Mouse (Mus musculus) small intestine, adult 2 months (tissue): Measurements from ENCODE around the gene Cda.

Experiments
- CTCF ChIP-seq: fragments of 200-500 bp; IDR thresholded peaks from 2 replicates; pipeline ENCODE4 v1.5.1; 2012; ENCODE audit warnings: low read depth, mild to moderate bottlenecking, control low read depth, inconsistent platforms, low read length, moderate library complexity, mixed read lengths; ENCODE audit not compliant: insufficient replicate concordance, insufficient read length; ENCODE audit errors: extremely low read depth
- POLR2A ChIP-seq: fragments of 200-500 bp; IDR thresholded peaks from 2 replicates; pipeline ENCODE4 v1.6.1; 2012; ENCODE audit warnings: low read depth, mild to moderate bottlenecking, control low read depth, inconsistent platforms, low read length, moderate library complexity

DNA sequence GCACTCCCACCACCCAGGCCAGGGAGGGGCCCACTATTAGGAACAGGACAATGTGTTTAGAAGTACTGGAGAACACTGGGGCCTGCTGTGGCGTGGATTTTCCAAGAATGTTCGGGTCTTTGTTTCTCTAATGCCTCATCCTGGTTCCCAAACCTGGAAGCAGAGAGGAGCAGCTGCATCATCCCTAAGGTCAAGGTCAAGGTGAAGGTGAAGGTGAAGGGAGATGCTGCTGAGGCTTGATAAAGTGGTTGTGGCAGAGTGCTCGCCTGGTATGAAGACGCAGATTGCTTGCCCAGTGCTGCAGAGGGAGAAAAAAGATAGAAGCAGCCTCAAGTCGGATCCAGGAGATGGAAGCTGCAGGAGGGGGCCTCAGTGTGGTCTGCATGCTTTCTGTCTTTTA, 16.0 kb downstream of the Cda start:
- TF ChIP-seq POLR2A (no peak), CTCF (no peak)
